Mouse (Mus musculus) WW6 (cell line): ENCODE measurements around the gene Arhgef11.
"Not testable (repeated sequence)": the region's sequence is repeated elsewhere in the genome, so short reads cannot be mapped to it uniquely, and the experiment has no call there.

Source experiments
- DNase-seq: peaks from one replicate; pipeline ENCODE4 v3.0.0-alpha.2; 2013; ENCODE audit warnings: low read depth, low spot score

The Arhgef11 gene

GRCm38 (mm10) chr3:87616957-87617810, at the start of gene Arhgef11:
Gene Arhgef11 (plus strand): TSS chr3:87617559.
- DNase-seq, result no peak

- DNase-seq, result no peak
Measured at GRCm38 (mm10) chr3:87568681-87569080, 48.7 kb upstream of the Arhgef11 start.

GRCm38 (mm10) chr3:87575766-87576165, 41.6 kb upstream of the Arhgef11 start:
- no peak for DNase-seq

- DNase-seq, result no peak
Measured at GRCm38 (mm10) chr3:87582259-87582658, 35.1 kb upstream of the Arhgef11 start.

- DNase-seq, result no peak
Measured at GRCm38 (mm10) chr3:87593793-87594192, 23.6 kb upstream of the Arhgef11 start.

GRCm38 (mm10) chr3:87595328-87595727, 22.0 kb upstream of the Arhgef11 start:
- not testable (repeated sequence) for DNase-seq

- not testable (repeated sequence) for DNase-seq
Measured at GRCm38 (mm10) chr3:87601077-87601476, 16.3 kb upstream of the Arhgef11 start.

GRCm38 (mm10) chr3:87616354-87616753, 1.0 kb upstream of the Arhgef11 start:
- DNase-seq, result no peak

GRCm38 (mm10) chr3:87617811-87618130, 412 bp downstream of the Arhgef11 start:
- DNase-seq, result no peak

GRCm38 (mm10) chr3:87618240-87618639, 881 bp downstream of the Arhgef11 start:
- DNase-seq, result no peak

- no peak for DNase-seq
Measured at GRCm38 (mm10) chr3:87618981-87619710, 1.8 kb downstream of the Arhgef11 start.

GRCm38 (mm10) chr3:87620218-87620891, 3.0 kb downstream of the Arhgef11 start:
- no peak for DNase-seq

- no peak for DNase-seq
Measured at GRCm38 (mm10) chr3:87624899-87625298, 7.5 kb downstream of the Arhgef11 start.

GRCm38 (mm10) chr3:87630899-87631298, 13.5 kb downstream of the Arhgef11 start:
- DNase-seq, result no peak

- DNase-seq, result no peak
Measured at GRCm38 (mm10) chr3:87631408-87631807, 14.0 kb downstream of the Arhgef11 start.

- no peak for DNase-seq
Measured at GRCm38 (mm10) chr3:87635514-87635913, 18.2 kb downstream of the Arhgef11 start.

- DNase-seq, result no peak
Measured at GRCm38 (mm10) chr3:87643453-87643852, 26.1 kb downstream of the Arhgef11 start.

- no peak for DNase-seq
Measured at GRCm38 (mm10) chr3:87646174-87646573, 28.8 kb downstream of the Arhgef11 start.

- no peak for DNase-seq
Measured at GRCm38 (mm10) chr3:87649063-87649462, 31.7 kb downstream of the Arhgef11 start.

- no peak for DNase-seq
Measured at GRCm38 (mm10) chr3:87658348-87658747, 41.0 kb downstream of the Arhgef11 start.

GRCm38 (mm10) chr3:87659692-87660429, 42.5 kb downstream of the Arhgef11 start:
- DNase-seq, result no peak

GRCm38 (mm10) chr3:87660479-87660878, 43.1 kb downstream of the Arhgef11 start:
- DNase-seq, result no peak
